Mouse (Mus musculus): ENCODE data around the gene C130026I21Rik. TPM values are rescaled to one million over a fixed set of nuclear protein-coding genes. Genes with fewer than 3 reads are reported as not detected.
"Not testable (repeated sequence)": the region's sequence is repeated elsewhere in the genome, so short reads cannot be mapped to it uniquely, and the experiment has no call there.

The C130026I21Rik gene
- polyA plus RNA-seq, 1 experiment from 2014 or later, result not detected

- WGBS, result 84% methylated on average over 5 of the region's 7 CpGs
- H3K27ac ChIP-seq (ENCODE audit: low read depth, low read length); H3K27me3 ChIP-seq (replicated peaks; ENCODE audit: control insufficient read depth, insufficient read depth, low read length); H3K9ac ChIP-seq (ENCODE audit: low read length); H3K4me3 ChIP-seq (ENCODE audit: low read depth, low read length); H3K9me3 ChIP-seq (replicated peaks; ENCODE audit: control insufficient read depth, low read length); H3K36me3 ChIP-seq (ENCODE audit: control insufficient read depth, insufficient read depth, low read length); H3K4me1 ChIP-seq (ENCODE audit: control insufficient read depth, insufficient read depth, low read length); ATAC-seq; DNase-seq (ENCODE audit: low spot score); H3K4me2 ChIP-seq (ENCODE audit: low read length): not testable (repeated sequence)
Measured at GRCm38 (mm10) chr1:85099081-85099480, 171.3 kb downstream of the C130026I21Rik start.

DNA sequence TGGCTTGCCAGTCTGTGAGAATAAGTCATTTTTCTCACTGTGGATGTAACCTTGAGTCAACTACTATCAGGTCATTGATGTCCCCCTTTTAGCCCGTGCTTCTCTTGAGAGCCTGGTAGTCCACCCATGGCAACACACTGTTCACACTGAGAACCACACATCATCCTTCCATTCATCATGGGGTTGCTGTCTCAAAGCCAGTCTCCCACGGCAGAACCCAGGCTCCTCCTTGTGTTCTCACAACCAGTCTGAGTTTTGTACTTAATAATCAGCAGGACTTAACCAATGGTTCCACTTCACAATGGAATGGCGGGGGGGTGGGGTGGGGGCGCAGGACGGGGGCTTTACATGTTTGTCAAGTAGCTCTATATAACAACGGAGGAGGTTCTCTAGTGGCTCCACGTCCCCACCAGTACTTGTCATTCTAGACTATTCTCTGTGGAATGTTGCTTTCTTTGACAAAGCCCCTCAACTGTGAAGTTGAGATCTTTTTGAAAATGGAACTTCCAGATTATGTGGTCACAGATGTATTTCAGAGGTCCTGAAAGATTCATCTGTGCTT lies 177.3 kb downstream of the C130026I21Rik start:
- not testable (repeated sequence) for H3K4me2 ChIP-seq (ENCODE audit: low read length); H3K9ac ChIP-seq (ENCODE audit: low read length); ATAC-seq; DNase-seq (ENCODE audit: low spot score); H3K27ac ChIP-seq (ENCODE audit: low read depth, low read length); H3K4me1 ChIP-seq (ENCODE audit: control insufficient read depth, insufficient read depth, low read length); H3K4me3 ChIP-seq (ENCODE audit: low read depth, low read length); H3K27me3 ChIP-seq (replicated peaks; ENCODE audit: control insufficient read depth, insufficient read depth, low read length); H3K9me3 ChIP-seq (replicated peaks; ENCODE audit: control insufficient read depth, low read length); H3K36me3 ChIP-seq (ENCODE audit: control insufficient read depth, insufficient read depth, low read length)
- 80% methylated on average over 6 of the region's 7 CpGs for WGBS

DNA sequence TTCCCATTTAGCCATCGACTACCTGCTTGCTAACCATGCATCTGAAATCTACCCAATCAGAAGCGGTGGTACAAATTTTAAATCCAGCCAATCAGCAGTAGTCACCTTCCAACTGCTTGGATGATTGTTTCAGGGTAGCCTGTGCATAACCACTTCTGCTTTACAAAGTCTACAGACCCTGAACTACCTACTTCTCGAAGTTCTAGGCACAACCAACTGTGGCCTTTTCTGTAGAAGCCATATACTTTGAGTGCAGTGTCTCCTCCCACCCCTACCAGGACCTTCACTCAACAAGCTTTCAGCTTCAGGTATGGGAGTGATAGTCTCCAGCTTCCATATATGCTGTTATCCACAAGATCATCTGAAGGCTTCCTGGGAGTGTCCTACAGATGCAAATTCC lies 178.2 kb downstream of the C130026I21Rik start:
- not testable (repeated sequence) for H3K27me3 ChIP-seq (replicated peaks; ENCODE audit: control insufficient read depth, insufficient read depth, low read length); H3K36me3 ChIP-seq (ENCODE audit: control insufficient read depth, insufficient read depth, low read length); H3K4me3 ChIP-seq (ENCODE audit: low read depth, low read length); H3K4me1 ChIP-seq (ENCODE audit: control insufficient read depth, insufficient read depth, low read length); H3K4me2 ChIP-seq (ENCODE audit: low read length); H3K27ac ChIP-seq (ENCODE audit: low read depth, low read length); H3K9me3 ChIP-seq (replicated peaks; ENCODE audit: control insufficient read depth, low read length); ATAC-seq; DNase-seq (ENCODE audit: low spot score); H3K9ac ChIP-seq (ENCODE audit: low read length)
- 44% methylated on average over 1 of the region's 3 CpGs for WGBS

- H3K27me3 ChIP-seq (replicated peaks; ENCODE audit: control insufficient read depth, insufficient read depth, low read length); DNase-seq (ENCODE audit: low spot score); H3K27ac ChIP-seq (ENCODE audit: low read depth, low read length); H3K4me3 ChIP-seq (ENCODE audit: low read depth, low read length); H3K9me3 ChIP-seq (replicated peaks; ENCODE audit: control insufficient read depth, low read length); H3K4me1 ChIP-seq (ENCODE audit: control insufficient read depth, insufficient read depth, low read length); H3K4me2 ChIP-seq (ENCODE audit: low read length); H3K9ac ChIP-seq (ENCODE audit: low read length); ATAC-seq; H3K36me3 ChIP-seq (ENCODE audit: control insufficient read depth, insufficient read depth, low read length): not testable (repeated sequence)
- WGBS, result 75% methylated on average over 1 of the region's 1 CpGs
Measured at GRCm38 (mm10) chr1:85086211-85086610, 184.2 kb downstream of the C130026I21Rik start.

DNA sequence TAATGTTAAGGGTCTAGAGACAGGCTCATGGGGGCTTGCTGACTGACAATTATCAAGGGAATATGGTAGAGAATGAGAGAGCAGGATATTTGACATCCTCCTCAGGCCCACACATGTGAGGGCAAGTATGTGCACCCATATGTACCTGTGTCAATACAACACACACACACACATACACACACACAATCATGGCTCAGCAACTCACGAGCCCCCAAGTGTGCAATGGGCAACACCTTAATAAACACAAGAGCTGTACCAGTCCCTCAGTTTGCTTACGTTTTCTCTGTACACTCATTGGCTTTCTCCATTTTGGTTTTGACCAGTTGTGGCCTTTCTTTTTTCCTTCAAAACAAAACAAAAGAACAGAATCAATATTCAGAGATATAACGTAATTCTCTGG lies 185.6 kb downstream of the C130026I21Rik start:
- H3K9me3 ChIP-seq (replicated peaks; ENCODE audit: control insufficient read depth, low read length); ATAC-seq; H3K4me1 ChIP-seq (ENCODE audit: control insufficient read depth, insufficient read depth, low read length); H3K27ac ChIP-seq (ENCODE audit: low read depth, low read length); H3K9ac ChIP-seq (ENCODE audit: low read length); H3K4me2 ChIP-seq (ENCODE audit: low read length); H3K27me3 ChIP-seq (replicated peaks; ENCODE audit: control insufficient read depth, insufficient read depth, low read length); DNase-seq (ENCODE audit: low spot score); H3K4me3 ChIP-seq (ENCODE audit: low read depth, low read length); H3K36me3 ChIP-seq (ENCODE audit: control insufficient read depth, insufficient read depth, low read length): not testable (repeated sequence)
- WGBS, result 56% methylated on average over 3 of the region's 3 CpGs

DNA sequence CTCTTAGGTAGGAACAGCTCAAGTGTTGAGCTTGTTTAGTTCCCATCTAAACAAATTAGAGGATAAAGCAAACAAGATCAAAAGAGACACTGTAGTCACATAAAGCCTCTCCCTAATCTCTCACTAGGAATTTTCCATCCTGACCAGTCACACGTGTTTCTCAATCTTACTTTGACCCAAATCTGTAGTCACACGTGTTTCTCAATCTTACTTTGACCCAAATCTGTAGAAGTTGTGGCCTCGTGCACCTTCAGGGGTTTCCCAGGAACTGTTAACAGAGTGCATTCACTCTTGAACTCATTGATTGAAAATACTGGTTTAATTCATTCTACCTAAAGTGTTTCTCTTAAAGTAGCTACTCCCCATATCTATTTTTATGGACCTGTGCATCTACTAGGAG lies 197.3 kb downstream of the C130026I21Rik start:
- H3K27me3 ChIP-seq (replicated peaks; ENCODE audit: control insufficient read depth, insufficient read depth, low read length); H3K27ac ChIP-seq (ENCODE audit: low read depth, low read length); H3K36me3 ChIP-seq (ENCODE audit: control insufficient read depth, insufficient read depth, low read length); H3K9ac ChIP-seq (ENCODE audit: low read length); H3K4me2 ChIP-seq (ENCODE audit: low read length); H3K9me3 ChIP-seq (replicated peaks; ENCODE audit: control insufficient read depth, low read length); DNase-seq (ENCODE audit: low spot score); H3K4me3 ChIP-seq (ENCODE audit: low read depth, low read length); H3K4me1 ChIP-seq (ENCODE audit: control insufficient read depth, insufficient read depth, low read length); ATAC-seq: not testable (repeated sequence)
- WGBS, result 75% methylated on average over 3 of the region's 3 CpGs

GRCm38 (mm10) chr1:85071690-85072089 lies 198.7 kb downstream of the C130026I21Rik start:
- DNase-seq (ENCODE audit: low spot score); H3K27ac ChIP-seq (ENCODE audit: low read depth, low read length); H3K9me3 ChIP-seq (replicated peaks; ENCODE audit: control insufficient read depth, low read length); H3K36me3 ChIP-seq (ENCODE audit: control insufficient read depth, insufficient read depth, low read length); ATAC-seq; H3K9ac ChIP-seq (ENCODE audit: low read length); H3K4me1 ChIP-seq (ENCODE audit: control insufficient read depth, insufficient read depth, low read length); H3K27me3 ChIP-seq (replicated peaks; ENCODE audit: control insufficient read depth, insufficient read depth, low read length); H3K4me3 ChIP-seq (ENCODE audit: low read depth, low read length); H3K4me2 ChIP-seq (ENCODE audit: low read length): not testable (repeated sequence)
- WGBS, result 66% methylated on average over 3 of the region's 3 CpGs

DNA sequence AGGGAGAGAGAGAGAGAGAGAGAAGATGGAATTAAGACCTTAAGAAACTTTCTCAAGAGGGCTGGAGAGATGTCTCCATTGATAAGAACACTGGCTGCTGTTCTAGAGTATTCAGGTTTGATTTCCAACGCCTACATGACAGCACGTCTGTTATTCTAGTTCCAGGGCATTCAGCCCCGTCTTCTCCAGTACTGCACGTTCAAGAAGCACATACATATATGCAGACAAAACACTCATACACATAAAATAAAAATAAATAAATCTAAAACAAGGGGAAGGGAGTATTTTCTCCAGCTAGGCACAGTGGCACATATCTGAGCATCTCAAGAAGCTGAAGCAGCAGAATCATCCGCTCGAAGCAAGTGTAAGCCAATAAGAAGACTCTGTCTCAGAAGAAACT lies 234.6 kb downstream of the C130026I21Rik start:
- H3K9ac ChIP-seq (ENCODE audit: low read length); H3K4me2 ChIP-seq (ENCODE audit: low read length); DNase-seq (ENCODE audit: low spot score); H3K4me1 ChIP-seq (ENCODE audit: control insufficient read depth, insufficient read depth, low read length); H3K27ac ChIP-seq (ENCODE audit: low read depth, low read length); H3K27me3 ChIP-seq (replicated peaks; ENCODE audit: control insufficient read depth, insufficient read depth, low read length); H3K4me3 ChIP-seq (ENCODE audit: low read depth, low read length); H3K9me3 ChIP-seq (replicated peaks; ENCODE audit: control insufficient read depth, low read length); H3K36me3 ChIP-seq (ENCODE audit: control insufficient read depth, insufficient read depth, low read length); ATAC-seq: not testable (repeated sequence)
- WGBS, result 76% methylated on average over 4 of the region's 6 CpGs

- H3K4me3 ChIP-seq (ENCODE audit: low read depth, low read length); H3K9ac ChIP-seq (ENCODE audit: low read length); H3K9me3 ChIP-seq (replicated peaks; ENCODE audit: control insufficient read depth, low read length); DNase-seq (ENCODE audit: low spot score); H3K27ac ChIP-seq (ENCODE audit: low read depth, low read length); H3K4me2 ChIP-seq (ENCODE audit: low read length); H3K36me3 ChIP-seq (ENCODE audit: control insufficient read depth, insufficient read depth, low read length); H3K27me3 ChIP-seq (replicated peaks; ENCODE audit: control insufficient read depth, insufficient read depth, low read length); H3K4me1 ChIP-seq (ENCODE audit: control insufficient read depth, insufficient read depth, low read length); ATAC-seq: not testable (repeated sequence)
- 89% methylated on average over 3 of the region's 4 CpGs for WGBS
Measured at GRCm38 (mm10) chr1:85034394-85034793, 236.0 kb downstream of the C130026I21Rik start.
